Mouse (Mus musculus) left cerebral cortex, postnatal 36 days (tissue): ENCODE data around the gene Nfix. TPM values are rescaled to one million over a fixed set of nuclear protein-coding genes. Genes with fewer than 3 reads are reported as not detected.
A peak's percentile ranks its signal among the peaks of the same experiment; 100 is the strongest.

Source experiments
- DNase-seq, 2 experiments: peaks; one replicate each; pipeline ENCODE4 v3.0.0; 2021 to 2022; ENCODE audit warnings: low spot score in 2 of 2, mixed read lengths in 1 of 2
- intact Hi-C: fragments of 180-260 bp; cut with DNase I; formaldehyde crosslinking; loops from one replicate; pipeline ENCODE4 v1.15.1; 2025
- total RNA-seq, 2 experiments: library from RNA; stranded (reverse); gene quantifications; 2 replicates each; pipeline ENCODE4 v1.2.3; 2021

The Nfix gene
- total RNA-seq, 2 experiments from 2014 or later: 303 to 353 TPM

DNA sequence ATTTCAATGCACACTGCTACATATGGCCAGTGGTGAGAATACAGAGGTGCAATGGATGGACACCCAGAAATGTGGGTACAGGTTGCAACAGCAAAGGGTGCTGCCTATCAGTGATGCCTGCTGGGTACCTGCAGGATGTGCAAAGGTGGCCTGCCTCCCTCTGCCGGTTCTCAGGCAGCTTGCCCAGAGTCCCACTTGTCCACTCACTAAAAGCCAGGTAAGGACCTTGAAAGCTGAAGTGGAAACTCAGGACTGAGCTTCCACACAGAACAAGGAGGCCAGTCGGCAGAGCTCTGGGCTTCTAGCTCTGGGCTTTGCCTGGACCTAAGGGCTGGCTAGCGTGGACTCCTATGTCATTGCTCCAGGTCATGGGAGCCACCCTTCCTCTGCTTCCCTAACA, 88.8 kb downstream of the Nfix start:
- no peak for DNase-seq
- intact Hi-C loops: no loop called here

- DNase-seq: no peak
- intact Hi-C loops: loop anchor here (1.0 kb wide), 1 partner anchor 102 kb away; no protein-coding TSS in a partner anchor
These were observed 90.2 kb downstream of the Nfix start for GRCm38 (mm10) chr8:84709931-84710330.

GRCm38 (mm10) chr8:84708774-84709475, 91.2 kb downstream of the Nfix start:
- intact Hi-C loops: loop anchor here (1.0 kb wide), 1 partner anchor 103 kb away; no protein-coding TSS in a partner anchor
- DNase-seq: peak; percentile 84

GRCm38 (mm10) chr8:84708071-84708541, 92.0 kb downstream of the Nfix start:
- intact Hi-C loops: no loop called here
- DNase-seq: no peak

- DNase-seq: no peak
- intact Hi-C loops: no loop called here
These were observed 92.8 kb downstream of the Nfix start for GRCm38 (mm10) chr8:84707267-84707883.

DNA sequence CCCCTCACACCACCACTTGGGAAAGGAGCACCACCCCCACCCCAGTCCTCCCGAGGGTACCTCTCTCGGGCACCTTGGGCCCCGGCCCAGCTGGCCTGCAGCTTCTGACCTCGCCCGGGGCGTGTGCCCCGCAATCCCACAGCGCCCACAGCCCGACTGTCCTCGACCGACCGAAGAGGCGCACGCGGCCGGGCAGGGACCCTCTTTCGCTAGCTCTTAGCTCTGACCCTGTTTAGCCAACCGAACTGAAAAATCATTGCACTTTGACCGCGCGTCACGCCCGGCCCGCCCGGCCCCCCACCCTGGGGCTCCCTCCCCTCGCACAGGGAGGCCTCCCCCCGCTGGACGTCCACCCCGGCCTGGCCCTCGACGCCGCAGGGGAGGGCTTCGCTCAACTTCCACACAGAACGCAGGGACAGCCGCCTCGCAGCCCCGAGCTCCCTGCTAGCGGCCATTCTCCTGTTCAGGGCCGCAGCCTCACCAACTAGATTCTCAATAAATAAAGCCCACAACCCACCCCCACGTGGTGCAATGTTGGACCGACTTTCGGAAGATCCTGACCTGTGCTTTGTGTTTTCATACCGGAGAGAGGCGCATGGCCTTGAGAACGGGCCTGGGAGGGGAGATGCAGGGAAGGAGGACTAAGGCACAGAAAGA, 93.4 kb downstream of the Nfix start:
- intact Hi-C loops: no loop called here
- no peak for DNase-seq

- intact Hi-C loops: no loop called here
These were observed 94.2 kb downstream of the Nfix start for GRCm38 (mm10) chr8:84705960-84706359.

GRCm38 (mm10) chr8:84704867-84705831, 95.0 kb downstream of the Nfix start:
- no peak for DNase-seq
- intact Hi-C loops: loop anchor here (5.0 kb wide), 1 partner anchor 43 kb away; the partner anchor contains the start of gene Ier2

More at GRCm38 (mm10) chr8:84705960-84706359, 94.2 kb downstream of the Nfix start:
- no peak for DNase-seq

DNA sequence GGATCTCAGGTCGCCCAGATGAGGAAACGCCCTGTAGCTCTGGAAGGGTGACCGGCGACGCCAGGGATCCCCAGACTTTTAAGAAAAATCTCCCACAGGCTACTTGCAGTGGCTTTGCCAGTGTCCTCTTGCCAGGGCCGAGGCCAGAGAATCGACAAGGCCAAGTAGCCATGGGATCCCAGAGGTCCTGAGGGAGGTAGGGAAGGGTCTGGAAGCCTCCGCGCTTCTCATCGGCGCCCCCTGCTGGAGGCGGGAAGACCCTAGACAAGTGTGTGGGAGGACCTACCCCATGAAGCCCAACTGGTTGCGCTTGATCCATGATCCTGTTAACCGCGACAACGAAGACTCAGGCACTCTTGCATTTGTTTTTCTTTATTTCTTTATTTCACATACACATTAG, 95.8 kb downstream of the Nfix start:
- intact Hi-C loops: loop anchor here (5.0 kb wide), 1 partner anchor 42 kb away; the partner anchor contains the start of gene Ier2
- DNase-seq: peak in 1 of 2 experiments; percentile 64

GRCm38 (mm10) chr8:84703466-84704249, 96.5 kb downstream of the Nfix start:
- intact Hi-C loops: loop anchor here (5.0 kb wide), 1 partner anchor 41 kb away; the partner anchor contains the start of gene Ier2
- DNase-seq: no peak

- intact Hi-C loops: loop anchor here (5.0 kb wide), 1 partner anchor 41 kb away; the partner anchor contains the start of gene Ier2
- DNase-seq: no peak
These were observed 97.1 kb downstream of the Nfix start for GRCm38 (mm10) chr8:84702963-84703465.

DNA sequence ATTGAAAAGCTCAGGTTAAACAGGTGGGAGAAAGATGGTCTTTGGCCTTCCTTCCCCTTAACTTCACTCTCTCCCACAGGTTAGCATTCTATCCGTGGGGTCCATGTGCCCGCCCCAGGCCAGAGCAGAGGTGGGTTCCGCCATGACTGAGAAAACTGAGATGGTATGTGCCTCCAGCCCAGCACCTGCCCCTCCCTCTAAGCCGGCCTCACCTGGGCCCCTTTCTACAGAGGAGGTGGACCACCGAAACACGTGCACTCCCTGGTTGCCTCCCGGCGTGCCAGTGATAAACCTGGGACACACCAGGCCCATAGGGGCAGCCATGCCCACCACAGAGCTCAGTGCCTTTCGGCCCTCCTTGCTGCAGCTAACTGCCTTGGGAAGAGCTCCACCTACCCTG, 97.6 kb downstream of the Nfix start:
- DNase-seq: no peak
- intact Hi-C loops: loop anchor here (5.0 kb wide), 1 partner anchor 40 kb away; the partner anchor contains the start of gene Ier2

DNA sequence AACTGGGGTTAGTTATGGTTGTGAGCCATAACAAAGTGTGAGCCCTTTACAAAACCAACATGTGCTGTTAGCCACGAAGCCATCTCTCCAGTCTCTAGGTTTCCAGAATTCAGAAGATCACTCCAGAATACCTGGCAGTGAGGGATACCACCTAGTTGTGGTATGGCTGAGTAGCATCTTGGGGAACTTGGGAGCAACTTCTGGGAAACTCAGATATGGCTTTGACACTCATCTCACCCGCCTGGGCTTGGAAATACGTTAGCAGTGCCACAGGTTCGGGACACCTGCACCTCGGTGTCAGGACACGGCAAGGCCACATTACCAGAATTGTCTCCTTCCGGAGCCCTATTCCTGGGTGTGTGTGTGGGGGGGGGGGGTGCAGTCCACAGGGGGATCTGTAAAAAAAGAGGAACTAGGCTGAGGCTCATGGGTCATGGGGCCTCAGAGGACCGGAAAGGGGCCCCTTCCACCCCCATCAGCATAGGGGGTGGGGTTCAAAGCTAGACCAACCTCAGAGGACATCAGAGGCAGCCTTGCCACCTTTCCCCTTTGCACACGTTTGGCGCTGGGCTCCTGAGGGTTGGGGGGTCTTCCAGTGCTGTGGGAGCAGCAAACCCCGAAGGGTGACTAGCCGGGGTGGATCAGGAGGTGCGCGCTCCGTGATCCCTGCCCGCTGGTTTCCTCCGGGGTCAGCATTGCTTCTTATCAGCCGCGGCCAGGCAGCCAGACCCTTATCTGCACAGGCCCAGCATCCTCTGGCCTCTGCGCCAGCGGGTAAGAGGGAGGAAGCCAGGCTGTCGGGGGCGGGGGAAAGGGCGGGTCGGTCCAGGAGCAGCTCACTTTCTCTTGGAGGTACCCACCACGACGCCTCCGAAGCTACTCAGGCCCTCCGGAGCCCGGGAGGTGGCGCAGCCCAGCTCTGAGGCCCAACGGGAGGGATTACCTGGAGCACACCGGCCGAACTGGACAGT, 98.9 kb downstream of the Nfix start, which contains the start of gene Lyl1:
Gene Lyl1, plus strand, starts transcription at position 517 of the 971 bp plus-strand sequence.
- intact Hi-C loops: loop anchor here (5.0 kb wide), 1 partner anchor 39 kb away; the partner anchor contains the start of gene Ier2

GRCm38 (mm10) chr8:84700526-84700925, 99.6 kb downstream of the Nfix start:
- no peak for DNase-seq
- intact Hi-C loops: loop anchor here (5.0 kb wide), 1 partner anchor 38 kb away; the partner anchor contains the start of gene Ier2

More for the DNA sequence above, 98.9 kb downstream of the Nfix start, which contains the start of gene Lyl1:
- no peak for DNase-seq

DNA sequence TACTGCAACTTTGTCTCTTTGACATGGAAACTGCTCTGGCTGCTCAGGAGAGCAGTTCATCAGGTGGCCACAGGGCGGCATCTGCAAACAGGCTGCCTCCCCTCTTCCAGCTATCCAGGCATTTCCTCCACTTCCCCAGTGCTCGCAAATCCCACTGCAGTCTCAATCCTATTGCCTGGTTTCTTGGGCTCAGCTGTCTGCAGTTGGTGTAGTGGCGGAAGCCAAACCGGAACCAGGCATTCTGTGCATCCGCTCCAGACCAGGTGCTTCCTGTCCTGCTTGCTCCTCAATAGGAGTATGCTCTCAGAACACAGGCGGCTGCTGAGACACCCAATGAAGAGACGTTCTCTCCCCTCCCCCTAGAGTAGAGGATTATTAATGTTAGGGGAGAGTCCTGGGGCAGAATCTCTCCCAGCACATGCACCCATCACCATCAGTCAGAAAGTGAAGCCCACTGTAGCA, 100.3 kb downstream of the Nfix start:
- peak; percentile 64 for DNase-seq
- intact Hi-C loops: loop anchor here (5.0 kb wide), 1 partner anchor 38 kb away; the partner anchor contains the start of gene Ier2

DNA sequence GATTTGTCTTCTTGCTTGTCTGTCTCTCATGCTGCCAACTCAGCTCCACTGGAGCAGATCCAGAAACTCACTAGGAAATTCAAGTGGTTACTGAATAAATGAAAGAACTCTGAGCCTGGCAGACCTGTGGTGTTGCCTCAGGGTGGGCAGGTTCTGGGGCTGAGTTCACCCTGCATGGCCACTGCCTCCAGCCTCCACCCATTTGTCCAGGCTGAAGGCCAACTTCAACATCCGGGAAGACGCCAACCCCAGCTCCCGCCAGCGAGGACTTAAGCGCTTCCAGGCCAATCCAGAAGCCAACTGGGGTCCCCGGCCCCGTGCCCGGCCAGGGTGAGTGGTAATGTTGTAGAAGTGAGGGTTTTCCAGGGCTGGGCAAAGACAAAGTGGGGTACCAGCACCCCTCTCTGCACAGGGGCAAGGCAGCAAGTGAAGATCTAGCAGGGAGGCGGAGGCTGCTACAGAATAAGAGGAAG, 101.2 kb downstream of the Nfix start:
- intact Hi-C loops: no loop called here
- no peak for DNase-seq
